Mouse (Mus musculus) heart, postnatal 36 days (tissue): Measurements from ENCODE around the gene Abcc9. TPM values are rescaled to one million over a fixed set of nuclear protein-coding genes. Genes with fewer than 3 reads are reported as not detected.

Source experiments
- DNase-seq, 2 experiments: peaks; one replicate each; pipeline ENCODE4 v3.0.0; 2021 to 2022
- intact Hi-C: fragments of 180-260 bp; cut with DNase I; formaldehyde crosslinking; loops from one replicate; pipeline ENCODE4 v1.15.1; 2025
- total RNA-seq, 2 experiments: library from RNA; stranded (reverse); gene quantifications; 2 replicates each; pipeline ENCODE4 v1.2.3; 2021

The Abcc9 gene
- total RNA-seq, result 100 to 1,000 TPM; 238 to 242 TPM

- intact Hi-C loops, result no loop called here
- peak; percentile 53 to 70 for DNase-seq
Observed at GRCm38 (mm10) chr6:142701652-142702637, at the start of gene Abcc9. Abcc9 (minus strand) TSS chr6:142702315.

- intact Hi-C loops, result no loop called here
- no peak for DNase-seq
Observed at GRCm38 (mm10) chr6:142751365-142751764, 49.2 kb upstream of the Abcc9 start.

- peak in 1 of 2 experiments; percentile 33 for DNase-seq
- intact Hi-C loops, result no loop called here
Observed at GRCm38 (mm10) chr6:142748057-142748708, 46.1 kb upstream of the Abcc9 start.

- DNase-seq, result no peak
- intact Hi-C loops, result no loop called here
Observed at GRCm38 (mm10) chr6:142747165-142747564, 45.0 kb upstream of the Abcc9 start.

GRCm38 (mm10) chr6:142746765-142747164 lies 44.6 kb upstream of the Abcc9 start:
- no peak for DNase-seq
- intact Hi-C loops, result no loop called here

- DNase-seq, result no peak
- intact Hi-C loops, result no loop called here
Observed at GRCm38 (mm10) chr6:142745484-142745883, 43.4 kb upstream of the Abcc9 start.

- intact Hi-C loops, result no loop called here
- no peak for DNase-seq
Observed at GRCm38 (mm10) chr6:142743193-142743592, 41.1 kb upstream of the Abcc9 start.

GRCm38 (mm10) chr6:142741763-142742162 lies 39.6 kb upstream of the Abcc9 start:
- DNase-seq, result no peak
- intact Hi-C loops, result no loop called here

- intact Hi-C loops, result no loop called here
- DNase-seq, result no peak
Observed at GRCm38 (mm10) chr6:142738637-142739036, 36.5 kb upstream of the Abcc9 start.

GRCm38 (mm10) chr6:142738225-142738624 lies 36.1 kb upstream of the Abcc9 start:
- DNase-seq, result no peak
- intact Hi-C loops, result no loop called here

GRCm38 (mm10) chr6:142735302-142736005 lies 33.3 kb upstream of the Abcc9 start:
- DNase-seq, result no peak
- intact Hi-C loops, result loop anchor here (1.0 kb wide), 1 partner anchor 210 kb away; no protein-coding TSS in a partner anchor

- no peak for DNase-seq
- intact Hi-C loops, result no loop called here
Observed at GRCm38 (mm10) chr6:142732567-142733290, 30.6 kb upstream of the Abcc9 start.

GRCm38 (mm10) chr6:142726032-142726431 lies 23.9 kb upstream of the Abcc9 start:
- no peak for DNase-seq

GRCm38 (mm10) chr6:142721731-142722130 lies 19.6 kb upstream of the Abcc9 start:
- DNase-seq, result no peak
- intact Hi-C loops, result loop anchor here (5.0 kb wide), 1 partner anchor 109 kb away; no protein-coding TSS in a partner anchor

More at GRCm38 (mm10) chr6:142726032-142726431, 23.9 kb upstream of the Abcc9 start:
- intact Hi-C loops, result no loop called here

GRCm38 (mm10) chr6:142720641-142721040 lies 18.5 kb upstream of the Abcc9 start:
- intact Hi-C loops, result loop anchor here (5.0 kb wide), 1 partner anchor 108 kb away; no protein-coding TSS in a partner anchor
- DNase-seq, result no peak

- DNase-seq, result no peak
- intact Hi-C loops, result no loop called here
Observed at GRCm38 (mm10) chr6:142718167-142718566, 16.1 kb upstream of the Abcc9 start.

GRCm38 (mm10) chr6:142717186-142717585 lies 15.1 kb upstream of the Abcc9 start:
- DNase-seq, result no peak
- intact Hi-C loops, result no loop called here

GRCm38 (mm10) chr6:142715026-142715425 lies 12.9 kb upstream of the Abcc9 start:
- DNase-seq, result no peak

GRCm38 (mm10) chr6:142711106-142711505 lies 9.0 kb upstream of the Abcc9 start:
- DNase-seq, result no peak
- intact Hi-C loops, result no loop called here

More at GRCm38 (mm10) chr6:142715026-142715425, 12.9 kb upstream of the Abcc9 start:
- intact Hi-C loops, result no loop called here

- intact Hi-C loops, result no loop called here
- DNase-seq, result no peak
Observed at GRCm38 (mm10) chr6:142710690-142711089, 8.6 kb upstream of the Abcc9 start.
